Mouse (Mus musculus): Measurements from ENCODE around the gene Ptger4.

DNA sequence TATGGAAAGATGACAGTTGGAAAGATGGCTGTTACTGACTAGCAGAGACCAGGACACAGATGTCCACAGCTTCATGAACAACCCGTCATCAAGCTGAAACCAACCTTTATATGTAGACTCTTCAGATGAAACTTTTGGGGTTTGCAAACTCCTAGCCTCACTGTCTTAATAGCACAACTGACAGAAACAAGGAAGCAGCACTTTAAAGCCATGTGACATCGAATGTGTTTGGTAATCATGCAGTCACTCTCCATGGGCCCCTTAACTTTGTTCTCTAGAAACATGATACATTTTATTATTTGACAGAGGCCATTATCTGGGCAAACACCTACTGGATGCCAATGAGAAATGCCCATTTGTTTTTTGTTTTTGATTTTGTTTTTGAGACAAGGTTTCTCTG is 37.3 kb upstream of the Ptger4 start:
- TF ChIP-seq ZNF384 (IDR thresholded peaks at IDR 0.05; ENCODE audit: low read depth, low read length) (no peak), CTCF (conservative IDR thresholded peaks at IDR 0.05 in 1 of 2, IDR thresholded peaks at IDR 0.05 in 1 of 2; ENCODE audit: low read depth in 2 of 2, low read length in 2 of 2) (no peak), MYC (IDR thresholded peaks at IDR 0.05; ENCODE audit: low read depth, low read length) (no peak), MXI1 (IDR thresholded peaks at IDR 0.05; ENCODE audit: low read depth, low read length) (no peak)
